Mouse (Mus musculus) T-helper 1 cell (primary cell): Measurements from ENCODE around the gene Acacb.

Experiments
- in situ Hi-C: fragments of 300-600 bp; cut with MboI, MseI; formaldehyde crosslinking; loops from one replicate; pipeline ENCODE4 v1.15.1; 2025; ENCODE audit warnings: high pct_unique_total_duplicates

Acacb gene

DNA sequence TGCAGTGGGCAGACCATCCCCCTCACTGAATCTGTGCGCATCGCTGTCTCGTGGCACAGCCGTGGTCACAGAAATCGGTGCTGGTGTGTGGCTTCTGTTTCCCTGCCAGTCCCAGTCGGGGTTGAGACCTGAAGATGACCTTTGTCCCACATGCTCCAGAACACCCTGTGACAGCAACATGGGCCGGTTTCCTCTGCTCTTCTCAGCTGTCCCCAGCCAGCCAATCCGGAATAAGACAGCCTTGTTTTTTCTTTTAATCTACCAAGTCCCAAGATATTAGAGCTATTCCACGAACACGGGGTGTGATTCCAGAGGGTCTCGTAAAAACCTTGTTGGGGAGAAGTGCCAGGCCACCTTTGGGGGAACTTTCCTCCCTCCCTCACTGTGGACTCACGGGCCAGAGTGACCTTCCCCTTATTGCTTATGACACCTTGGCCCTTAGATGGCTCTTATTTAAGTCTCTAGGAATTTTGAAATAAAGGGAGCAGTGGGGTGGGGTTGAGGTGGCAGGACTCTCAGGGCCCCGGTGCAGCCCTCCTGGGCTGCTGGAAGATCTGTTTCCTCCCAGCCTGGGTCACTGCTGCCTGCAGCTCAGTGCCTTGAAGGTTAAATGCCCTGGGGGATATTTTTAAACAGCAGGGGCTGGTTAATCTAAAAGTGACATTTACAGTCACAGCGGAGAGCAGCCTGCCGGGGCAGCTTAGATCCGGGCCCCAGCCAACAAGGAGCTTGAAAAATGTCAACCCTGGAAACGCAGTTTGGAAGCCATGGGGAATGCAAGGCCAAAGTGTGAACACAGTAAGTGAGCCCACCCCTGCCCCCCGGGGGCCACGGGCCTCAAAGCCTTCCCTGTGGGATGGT lies at the start of gene Acacb:
Gene Acacb, plus strand, starts transcription at position 508 of the 861 bp plus-strand sequence.
- in situ Hi-C loops = no loop called here

DNA sequence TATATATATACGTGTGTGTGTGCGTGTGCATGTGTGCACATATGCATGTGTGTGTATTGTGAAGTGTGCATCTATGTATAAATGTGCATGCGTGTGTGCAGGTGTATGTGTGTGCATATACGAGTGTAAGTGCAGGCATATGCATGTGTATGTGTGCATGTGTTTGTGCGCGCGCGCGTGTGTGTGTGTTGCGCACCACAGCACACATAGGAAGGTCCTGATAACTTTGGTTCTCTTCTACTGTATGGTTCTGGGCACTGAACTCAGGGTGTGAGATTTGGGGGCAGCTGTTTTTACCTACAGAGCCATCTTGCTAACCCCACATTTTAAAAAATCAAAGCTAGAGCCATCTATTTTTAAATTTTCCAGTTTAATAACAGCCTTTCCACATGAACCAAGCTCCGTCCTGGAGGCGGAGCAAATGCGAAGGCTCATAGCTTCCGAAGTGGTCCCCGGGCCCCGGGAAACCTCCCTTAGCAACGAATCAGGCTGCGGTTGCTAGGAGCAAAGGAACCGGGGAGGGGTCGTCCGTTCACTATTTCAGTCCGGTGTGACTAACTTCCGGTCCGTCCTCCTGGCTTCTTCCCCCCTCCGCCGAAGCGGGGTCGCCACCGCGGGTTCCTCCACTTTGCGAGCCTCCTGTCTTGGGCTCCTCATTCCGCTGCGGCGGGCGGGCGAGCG lies 46.5 kb upstream of the Acacb start:
- in situ Hi-C loops = loop anchor here (25.0 kb wide), 1 partner anchor 1838 kb away; the partner anchor contains the start of genes Cryba4 and Crybb1

DNA sequence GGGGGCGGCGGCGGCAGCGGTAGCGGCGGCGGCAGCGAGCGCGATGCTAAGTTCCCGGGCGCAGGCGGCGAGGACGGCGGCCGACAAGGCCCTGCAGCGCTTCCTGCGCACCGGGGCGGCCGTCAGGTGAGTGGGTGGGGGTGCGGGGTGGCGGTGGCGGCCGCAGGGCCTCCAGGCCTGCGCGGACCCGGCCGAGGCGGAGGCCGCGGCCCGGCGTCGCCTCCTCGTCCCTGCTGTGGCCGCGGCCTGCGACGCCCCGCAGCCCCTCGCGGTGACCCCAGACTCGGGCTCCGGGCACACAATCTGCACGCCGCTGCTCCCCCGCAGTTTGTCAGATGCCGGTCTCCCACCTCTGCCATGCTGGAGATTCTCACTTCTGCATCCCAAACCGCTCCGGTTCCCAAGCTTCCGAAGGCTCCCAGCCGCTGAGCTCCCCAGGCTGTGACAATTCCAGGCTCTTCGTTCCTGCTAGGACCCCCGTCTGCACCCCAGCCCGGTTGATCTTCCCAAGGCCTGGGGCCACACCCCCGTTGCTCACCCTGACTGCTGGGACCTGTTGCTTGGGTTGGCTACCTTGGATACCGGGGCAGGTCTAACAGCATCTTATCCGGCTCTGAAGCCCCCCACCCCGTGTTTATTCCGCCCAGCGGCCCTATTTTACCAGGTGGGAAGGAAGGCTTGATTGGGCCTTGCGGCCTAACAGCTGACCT lies 45.8 kb upstream of the Acacb start:
- in situ Hi-C loops = loop anchor here (25.0 kb wide), 1 partner anchor 1838 kb away; the partner anchor contains the start of genes Cryba4 and Crybb1

DNA sequence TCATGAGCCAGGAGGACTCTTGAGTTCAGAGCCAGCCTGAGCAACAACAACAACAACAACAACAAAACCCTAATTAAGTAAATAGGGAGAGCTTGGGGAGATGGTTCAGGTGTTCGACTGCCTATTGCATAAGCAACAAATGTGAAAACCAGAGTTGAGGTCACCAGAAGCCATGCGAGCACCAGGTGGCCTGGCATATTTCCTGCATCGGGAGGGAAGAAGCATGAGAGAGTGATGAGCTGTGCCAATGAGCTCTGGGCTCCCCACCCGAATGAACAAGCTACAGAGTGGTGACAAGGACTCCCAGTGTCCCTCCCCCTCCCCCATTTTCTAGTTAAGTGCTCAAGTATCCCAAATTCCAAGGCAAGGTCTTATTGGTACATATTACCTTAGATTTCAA lies 44.5 kb upstream of the Acacb start:
- in situ Hi-C loops = loop anchor here (25.0 kb wide), 1 partner anchor 1840 kb away; the partner anchor contains the start of genes Cryba4 and Crybb1

DNA sequence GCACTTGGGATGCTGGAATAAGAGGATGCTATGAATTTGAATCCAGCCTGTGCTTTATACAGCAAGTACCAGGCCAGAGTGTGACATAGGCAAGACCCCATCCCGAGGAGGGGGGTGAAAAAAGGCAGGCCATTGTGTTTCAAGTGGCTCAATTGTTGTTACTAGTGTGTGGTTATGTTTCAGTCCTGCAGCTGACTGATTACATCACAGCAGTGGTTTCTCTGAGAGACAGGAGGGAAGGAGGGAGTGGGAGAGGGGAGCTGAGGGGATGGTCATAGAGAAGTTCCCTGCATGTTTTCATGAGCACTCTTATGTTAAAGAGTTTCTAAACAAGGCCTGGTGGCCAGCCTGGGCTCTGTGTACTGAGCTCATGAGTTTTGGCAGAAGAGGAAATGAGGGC lies 43.5 kb upstream of the Acacb start:
- in situ Hi-C loops = loop anchor here (25.0 kb wide), 1 partner anchor 1841 kb away; the partner anchor contains the start of genes Cryba4 and Crybb1

DNA sequence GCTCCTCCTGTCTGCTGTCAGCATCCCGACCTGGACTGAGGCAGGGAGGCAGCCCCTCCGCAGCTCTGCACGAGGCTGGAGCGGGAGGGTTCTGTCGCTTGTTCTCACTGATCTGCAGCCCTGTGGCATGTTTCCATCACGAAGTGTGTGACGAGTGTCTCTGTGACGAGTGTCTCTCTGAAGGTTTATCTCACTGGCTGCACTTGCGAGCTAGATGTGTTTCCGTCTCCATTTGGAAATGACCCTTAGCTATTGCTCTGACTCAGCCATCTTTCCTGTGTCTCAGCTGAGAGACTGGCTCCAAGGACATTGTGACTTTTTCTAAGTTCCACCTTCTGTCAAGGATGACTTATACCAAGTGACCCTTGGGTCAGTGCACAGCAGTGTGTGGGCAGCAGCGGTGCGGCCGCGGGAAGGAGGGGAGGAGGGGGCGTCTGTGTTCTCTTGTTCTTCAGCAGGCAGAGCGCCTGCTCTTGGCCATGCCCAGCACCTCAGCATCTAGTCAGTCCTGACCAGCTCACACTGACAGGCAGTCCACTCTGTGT lies 39.9 kb upstream of the Acacb start:
- in situ Hi-C loops = loop anchor here (25.0 kb wide), 1 partner anchor 1844 kb away; the partner anchor contains the start of genes Cryba4 and Crybb1

DNA sequence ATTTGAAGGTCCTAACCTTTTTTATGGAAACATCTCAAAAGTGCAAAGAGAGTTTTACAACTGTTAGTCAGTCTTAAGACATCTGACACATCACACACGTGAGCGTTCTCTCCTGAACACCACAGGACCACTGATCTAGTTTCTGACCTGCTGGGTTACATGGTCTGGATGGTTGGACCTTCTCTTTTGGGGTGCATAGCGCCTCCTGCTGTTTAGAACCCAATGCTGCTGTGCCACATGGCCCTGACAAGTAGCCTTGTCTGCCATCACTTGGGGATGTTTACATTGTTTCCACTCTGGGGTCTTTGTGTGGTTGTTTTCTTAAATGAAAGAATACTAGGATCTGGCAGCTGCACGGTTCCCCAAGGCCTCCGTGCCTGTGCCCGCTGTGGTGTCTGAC lies 33.0 kb upstream of the Acacb start:
- in situ Hi-C loops = loop anchor here (25.0 kb wide), 1 partner anchor 1851 kb away; the partner anchor contains the start of genes Cryba4 and Crybb1

DNA sequence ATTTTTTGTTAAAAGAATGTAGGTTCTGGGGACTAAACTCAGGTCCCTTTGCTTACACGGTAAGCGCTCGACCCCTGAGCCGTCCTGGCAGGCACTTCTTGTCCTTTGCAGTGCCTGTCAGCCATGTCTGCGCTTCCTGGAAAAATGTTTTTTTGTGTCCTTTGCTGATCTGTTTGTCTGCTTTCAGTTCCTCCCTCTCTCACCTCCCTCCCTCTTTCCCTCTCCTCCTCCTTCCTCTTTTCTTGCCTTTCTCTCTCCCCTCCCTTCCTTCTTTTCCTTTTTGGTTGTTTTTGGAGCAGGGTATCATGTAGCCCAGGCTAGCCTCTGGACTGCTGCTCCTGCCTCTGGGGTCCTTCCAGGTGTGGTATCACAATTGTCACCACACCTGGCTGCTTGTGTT lies 31.3 kb upstream of the Acacb start:
- in situ Hi-C loops = loop anchor here (25.0 kb wide), 1 partner anchor 1853 kb away; the partner anchor contains the start of genes Cryba4 and Crybb1

DNA sequence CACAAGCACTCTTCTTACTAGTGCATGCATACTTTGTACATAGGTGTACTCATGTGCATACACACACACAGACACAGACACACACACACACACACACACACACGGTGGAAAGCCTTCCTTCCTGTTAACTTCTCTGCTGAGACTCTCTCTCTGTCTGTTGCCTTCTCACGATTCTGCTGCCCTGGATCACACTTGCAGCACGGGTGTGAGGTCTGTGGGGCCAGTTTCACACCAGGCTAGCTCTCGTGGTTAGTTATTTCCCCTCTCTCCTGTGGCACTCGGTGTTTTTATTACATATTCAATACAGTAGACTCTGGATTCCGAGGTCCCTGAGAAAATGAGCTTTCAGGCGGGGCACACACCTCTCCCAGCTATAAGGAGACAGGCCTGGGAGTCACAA lies 29.7 kb upstream of the Acacb start:
- in situ Hi-C loops = loop anchor here (25.0 kb wide), 1 partner anchor 1854 kb away; the partner anchor contains the start of genes Cryba4 and Crybb1

DNA sequence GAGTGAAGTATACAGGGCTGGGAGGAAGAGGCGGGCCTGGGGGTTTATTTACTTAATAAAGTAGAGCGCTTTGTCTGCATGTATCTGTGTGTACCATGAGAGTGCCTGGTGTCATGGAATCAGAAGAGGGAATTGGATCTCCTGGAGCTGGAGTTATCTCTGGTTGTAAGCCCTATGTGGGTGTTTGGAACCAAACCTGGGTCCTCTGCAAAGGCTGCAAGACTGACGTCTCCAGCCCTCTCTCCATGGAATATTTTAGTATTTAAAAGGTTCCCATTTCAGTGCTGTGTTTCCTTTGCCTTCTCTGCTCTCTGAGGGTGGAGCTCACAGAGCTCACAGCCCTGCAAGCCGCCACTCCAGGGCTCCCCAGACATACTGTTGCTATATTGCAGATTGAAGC lies 26.5 kb upstream of the Acacb start:
- in situ Hi-C loops = loop anchor here (25.0 kb wide), 1 partner anchor 1858 kb away; the partner anchor contains the start of genes Cryba4 and Crybb1

DNA sequence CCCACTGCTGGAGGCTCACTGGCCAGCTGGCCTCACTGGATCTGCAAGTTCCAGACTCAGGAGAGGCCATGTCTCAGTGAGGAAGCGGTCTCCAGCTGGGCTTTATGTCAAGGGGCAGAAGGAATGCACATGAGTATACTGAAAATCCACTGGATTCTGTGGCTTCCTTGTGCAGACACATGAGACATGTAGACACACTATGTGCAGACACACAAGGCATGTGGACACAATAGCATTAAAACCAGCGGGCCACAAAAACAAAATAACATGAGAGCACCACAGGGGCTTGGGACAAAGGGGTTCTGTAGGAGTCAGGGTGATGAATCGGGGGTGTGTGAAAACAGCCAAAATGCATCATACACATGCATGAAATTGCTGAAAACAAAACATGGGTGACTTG lies 20.3 kb upstream of the Acacb start:
- in situ Hi-C loops = no loop called here

DNA sequence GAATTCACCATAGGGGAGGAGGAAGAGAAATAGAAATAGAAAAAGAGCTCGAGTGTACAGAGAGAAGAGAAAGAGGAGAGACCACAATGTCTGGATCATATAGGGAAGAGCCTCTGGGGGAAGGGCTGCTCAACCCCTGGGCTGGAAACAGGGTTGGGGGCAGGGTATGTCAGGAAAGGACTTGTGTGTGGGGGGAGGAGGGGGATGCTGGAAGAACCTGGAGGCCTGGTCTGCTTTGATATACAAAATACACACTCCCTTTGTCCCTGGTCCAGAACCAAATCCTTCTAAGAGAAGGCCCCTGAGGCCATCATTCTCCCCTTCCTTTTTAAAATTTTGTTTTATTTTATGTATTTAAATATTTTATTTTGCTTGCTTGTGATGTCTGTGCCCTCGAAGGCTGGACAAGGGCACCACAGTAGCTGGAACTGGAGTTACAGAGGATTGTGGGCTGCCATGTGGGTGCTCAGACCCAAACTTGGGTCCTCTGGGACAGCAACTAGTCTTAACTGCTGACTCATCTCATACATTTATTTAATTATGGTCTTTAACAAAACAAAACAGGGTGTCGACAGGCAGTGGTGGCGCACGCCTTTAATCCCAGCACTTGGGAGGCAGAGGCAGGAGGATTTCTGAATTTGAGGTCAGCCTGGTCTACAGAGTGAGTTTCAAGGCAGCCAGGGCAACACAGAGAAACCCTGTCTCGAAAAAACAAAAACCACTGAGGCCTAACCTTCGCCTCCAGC lies 19.7 kb upstream of the Acacb start:
- in situ Hi-C loops = no loop called here

DNA sequence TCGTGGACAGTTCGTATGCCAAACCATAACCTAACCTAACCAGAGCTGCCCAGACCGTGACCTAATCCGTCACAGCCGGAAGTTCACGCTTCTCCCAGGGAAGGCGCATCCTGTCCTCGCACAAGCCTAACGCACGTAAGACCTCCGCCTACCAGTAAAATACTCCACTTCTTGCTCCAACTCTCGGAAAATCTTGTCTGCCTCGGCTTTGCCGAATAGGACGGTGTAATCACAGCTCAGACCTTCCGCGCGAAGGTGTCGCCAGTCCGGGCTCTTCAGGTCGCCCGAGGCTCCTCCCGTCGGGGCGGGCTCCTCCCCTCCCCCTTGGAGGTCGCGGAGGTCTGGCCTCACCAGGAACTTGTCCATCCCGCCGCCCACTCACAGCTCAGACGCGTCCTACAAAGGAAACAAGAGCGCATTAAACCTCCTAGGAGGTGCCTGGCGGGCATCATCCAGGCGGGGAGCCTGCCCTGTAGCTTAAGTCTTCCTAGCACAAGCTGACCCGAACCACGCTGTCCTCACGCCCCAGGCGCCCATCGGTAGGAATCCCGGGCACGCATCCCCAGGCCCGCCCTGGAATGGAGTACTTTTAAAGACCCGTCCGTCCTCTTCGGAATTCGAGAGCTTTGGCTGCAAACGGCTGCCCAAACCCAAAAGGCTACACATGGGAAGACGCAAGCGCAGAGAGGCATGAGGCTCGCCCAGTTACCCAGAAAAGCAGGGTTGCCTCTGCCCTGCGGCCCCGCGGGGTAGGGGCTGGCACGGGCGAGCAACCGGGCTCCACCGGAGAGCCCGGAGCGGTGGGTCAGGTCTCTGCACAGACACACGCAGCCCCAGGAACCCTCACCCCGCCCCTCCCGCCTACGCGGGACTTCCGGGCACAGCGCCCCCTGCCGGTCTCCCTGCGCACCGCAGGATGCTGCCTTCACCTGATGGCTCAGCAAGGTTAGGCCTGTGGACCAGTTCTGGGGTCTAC lies 18.7 kb upstream of the Acacb start, which contains the start of gene Alkbh2:
Gene Alkbh2, minus strand, starts transcription at position 845 of the 976 bp plus-strand sequence.
- in situ Hi-C loops = no loop called here

DNA sequence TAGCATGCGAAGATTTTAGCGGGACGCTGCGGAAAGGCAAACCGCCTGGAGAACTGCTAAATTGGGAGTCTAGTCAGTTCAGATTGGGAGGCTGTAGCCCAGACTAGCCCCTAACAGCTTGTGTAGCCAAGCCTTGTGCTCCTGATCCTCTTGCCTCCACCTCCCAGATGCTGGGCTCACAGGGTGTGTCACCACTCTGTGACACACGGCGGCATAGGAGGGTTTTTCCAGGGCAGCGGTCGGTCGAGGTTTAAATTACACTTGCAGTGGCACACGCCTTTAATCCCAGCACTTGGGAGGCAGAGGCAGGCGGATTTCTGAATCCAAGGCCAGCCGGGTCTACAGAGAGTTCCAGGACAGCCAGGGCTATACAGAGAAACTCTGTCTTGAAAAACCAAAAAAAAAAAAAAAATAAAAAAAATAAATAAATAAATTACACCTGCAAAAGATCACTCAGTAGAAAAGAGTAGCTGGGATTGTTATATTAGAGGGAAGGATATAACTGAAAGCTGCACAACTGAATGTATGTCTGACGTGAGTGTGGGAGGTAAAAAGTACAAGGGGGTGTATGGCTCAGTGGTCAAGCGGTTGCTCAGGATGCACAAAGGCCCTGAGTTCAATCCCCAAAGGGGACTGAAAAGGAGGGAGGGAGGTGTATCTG lies 16.7 kb upstream of the Acacb start:
- in situ Hi-C loops = no loop called here

DNA sequence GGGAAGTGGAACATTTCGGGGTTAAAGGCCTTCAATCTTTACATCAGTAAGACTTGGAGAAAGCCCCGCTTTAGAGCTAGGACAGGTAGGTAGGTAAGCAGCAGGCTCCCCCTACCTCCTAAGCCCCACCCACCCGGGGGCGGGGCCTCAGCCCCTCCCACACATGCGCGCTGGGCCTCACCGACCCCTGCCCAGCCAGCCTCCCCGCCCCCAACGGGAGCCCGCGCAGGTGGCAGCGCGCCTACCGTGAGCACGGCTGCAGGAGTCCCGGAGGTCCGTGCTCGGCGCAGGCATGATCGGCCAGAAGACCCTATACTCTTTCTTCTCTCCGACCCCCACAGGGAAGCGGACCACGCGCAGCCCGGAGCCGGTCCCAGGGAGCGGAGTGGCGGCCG lies 16.1 kb upstream of the Acacb start, which contains the start of gene Ung:
Gene Ung, plus strand, starts transcription at position 176 of the 395 bp plus-strand sequence.
- in situ Hi-C loops = no loop called here

DNA sequence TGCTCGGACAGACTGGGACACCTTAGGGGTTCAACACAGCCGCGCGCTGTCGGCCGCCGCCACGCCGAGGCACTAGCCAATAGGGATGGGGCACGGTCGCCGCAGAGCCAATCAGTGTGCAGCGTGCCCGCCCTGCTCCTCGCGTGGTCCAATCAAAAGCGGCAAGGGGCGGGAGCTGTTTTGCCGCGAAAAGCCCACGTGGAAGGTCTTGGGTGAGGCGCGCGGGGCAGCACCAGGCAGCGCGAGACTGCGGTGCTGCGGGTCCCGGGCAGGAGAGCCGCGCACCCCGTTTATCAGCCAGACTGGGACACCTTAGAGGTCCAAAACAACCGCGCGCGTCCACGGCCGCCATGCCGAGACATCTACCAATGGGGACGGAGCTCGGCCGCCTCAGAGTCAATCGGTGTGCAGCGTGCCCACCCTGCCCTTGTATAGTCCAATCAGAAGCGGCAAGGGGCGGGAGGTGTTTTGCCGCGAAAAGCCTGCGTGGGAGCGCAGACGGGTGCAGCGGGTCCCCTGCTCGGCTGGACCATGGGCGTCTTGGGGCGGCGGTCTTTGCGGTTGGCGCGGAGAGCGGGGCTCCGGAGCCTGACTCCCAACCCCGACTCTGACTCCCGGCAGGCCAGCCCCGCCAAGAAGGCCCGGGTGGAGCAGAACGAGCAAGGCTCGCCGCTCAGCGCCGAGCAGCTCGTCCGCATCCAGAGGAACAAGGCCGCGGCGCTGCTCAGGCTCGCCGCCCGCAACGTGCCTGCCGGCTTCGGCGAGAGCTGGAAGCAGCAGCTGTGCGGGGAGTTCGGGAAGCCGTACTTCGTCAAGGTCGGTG lies 15.4 kb upstream of the Acacb start:
- in situ Hi-C loops = no loop called here

DNA sequence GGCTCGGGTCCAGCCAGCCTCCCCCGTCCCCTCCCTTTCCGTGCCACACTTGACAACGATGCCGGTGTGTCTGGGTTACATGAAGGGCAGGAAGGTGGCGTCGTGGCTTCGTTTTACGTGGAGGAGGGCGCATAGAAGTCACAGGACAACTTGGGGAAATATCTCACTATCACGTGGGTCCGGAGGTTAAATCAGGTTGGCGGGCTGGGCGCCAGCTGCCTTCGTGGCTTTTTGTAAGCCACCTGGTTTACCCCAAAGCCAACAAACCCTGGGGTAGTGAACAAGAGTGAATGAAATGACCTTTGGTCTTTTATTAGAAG lies 14.9 kb upstream of the Acacb start:
- in situ Hi-C loops = no loop called here

DNA sequence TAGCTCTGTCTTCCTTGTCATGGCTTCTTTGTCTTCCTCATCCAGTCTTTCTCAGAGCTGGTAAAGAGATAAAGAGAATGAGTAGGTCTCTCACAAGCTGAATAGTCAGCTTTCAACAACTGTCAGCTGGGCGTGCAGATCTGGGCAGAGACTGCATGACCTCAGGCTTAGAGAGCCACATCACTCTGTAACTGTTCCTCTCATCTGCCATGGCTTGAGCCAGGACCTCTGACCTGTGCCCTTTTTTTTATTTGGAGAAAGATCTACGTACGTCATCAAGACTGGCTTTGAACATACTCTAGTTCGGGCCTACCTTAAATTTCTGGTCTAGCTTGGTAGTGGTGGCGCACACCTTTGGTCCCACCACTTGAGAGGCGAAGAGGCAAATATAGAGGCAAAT lies 13.5 kb upstream of the Acacb start:
- in situ Hi-C loops = no loop called here
